Mouse (Mus musculus) macrophage (primary cell): Measurements from ENCODE around the gene Rreb1. TPM values are rescaled to one million over a fixed set of nuclear protein-coding genes. Genes with fewer than 3 reads are reported as not detected.
A peak's percentile ranks its signal among the peaks of the same experiment; 100 is the strongest.

Source experiments
- H3K27ac ChIP-seq: fragments of 350-480 bp; formaldehyde crosslinking; 2 replicates; pipeline ENCODE4 v1.9.0; 2021
- H3K36me3 ChIP-seq: fragments of 350-480 bp; formaldehyde crosslinking; 2 replicates; pipeline ENCODE4 v1.9.0; 2021; ENCODE audit errors: inconsistent target
- H3K4me3 ChIP-seq: fragments of 350-480 bp; formaldehyde crosslinking; 2 replicates; pipeline ENCODE4 v1.9.0; 2021; ENCODE audit errors: inconsistent target
- H3K79me2 ChIP-seq: fragments of 350-480 bp; formaldehyde crosslinking; 2 replicates; pipeline ENCODE4 v1.9.0; 2021; ENCODE audit errors: inconsistent target
- WGBS: methylation state at CpG from one replicate; pipeline ENCODE4 v1.1.7; 2026; ENCODE audit warnings: inconsistent platforms; ENCODE audit not compliant: missing documents; 5-methylcytosine and 5-hydroxymethylcytosine counted together
- polyA plus RNA-seq: library from polyadenylated mRNA; stranded (reverse); fragments of 250-400 nt; gene quantifications from 3 replicates; pipeline ENCODE4 v1.2.4, GENCODE M21; 2018; ENCODE audit warnings: inconsistent platforms

The Rreb1 gene
- polyA plus RNA-seq, 1 experiment from 2014 or later: 32.3 TPM

DNA sequence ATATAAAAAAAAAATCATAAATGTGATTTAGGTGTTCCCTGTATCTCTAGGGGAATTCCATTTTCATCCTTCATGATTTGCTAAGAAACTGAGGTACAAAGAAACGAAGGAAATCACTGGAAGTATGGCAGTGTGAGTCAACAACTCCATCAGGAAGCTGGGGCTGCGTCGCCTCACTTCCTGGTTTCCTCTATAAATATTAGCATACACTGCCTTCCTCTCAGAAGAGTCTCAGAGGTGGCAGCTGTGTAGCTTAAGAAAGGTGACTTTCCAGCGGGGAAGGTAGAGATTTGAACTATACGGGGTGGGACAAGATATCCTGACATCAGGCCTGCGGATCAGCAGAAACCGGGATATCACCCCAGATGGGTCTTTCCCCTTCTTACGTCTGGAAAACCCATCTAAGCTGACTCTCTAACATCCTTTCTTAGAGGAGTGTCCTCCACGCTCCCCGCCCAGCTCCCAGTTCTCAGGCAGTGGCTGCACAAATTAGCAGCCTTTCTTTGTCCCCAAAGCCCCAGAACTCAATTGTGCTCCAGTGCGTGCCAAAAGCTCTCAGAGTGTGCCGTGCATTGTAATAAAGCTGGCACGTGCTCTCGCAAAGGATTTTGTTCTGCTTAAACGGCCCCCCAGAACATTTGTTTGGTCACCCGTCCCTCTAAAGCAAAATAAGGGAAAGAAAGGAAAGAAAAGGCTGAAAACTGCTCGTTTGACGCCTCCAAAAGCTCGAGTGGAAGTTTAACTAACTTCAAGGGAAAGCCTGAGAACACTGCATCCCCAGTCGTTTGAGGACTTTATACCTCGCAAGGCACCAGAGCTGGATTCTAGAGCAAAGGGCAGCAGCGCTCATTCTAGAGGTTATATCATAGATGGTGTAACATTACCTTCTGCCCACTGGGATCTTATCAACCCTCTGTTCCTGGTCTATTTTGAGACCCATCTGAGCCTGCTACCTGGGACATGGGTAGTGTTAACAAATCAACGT, 17.0 kb upstream of the Rreb1 start:
- no peak overlapping the region for H3K27ac ChIP-seq
- no peaks in the 10 kb centered on the region for H3K36me3 ChIP-seq

DNA sequence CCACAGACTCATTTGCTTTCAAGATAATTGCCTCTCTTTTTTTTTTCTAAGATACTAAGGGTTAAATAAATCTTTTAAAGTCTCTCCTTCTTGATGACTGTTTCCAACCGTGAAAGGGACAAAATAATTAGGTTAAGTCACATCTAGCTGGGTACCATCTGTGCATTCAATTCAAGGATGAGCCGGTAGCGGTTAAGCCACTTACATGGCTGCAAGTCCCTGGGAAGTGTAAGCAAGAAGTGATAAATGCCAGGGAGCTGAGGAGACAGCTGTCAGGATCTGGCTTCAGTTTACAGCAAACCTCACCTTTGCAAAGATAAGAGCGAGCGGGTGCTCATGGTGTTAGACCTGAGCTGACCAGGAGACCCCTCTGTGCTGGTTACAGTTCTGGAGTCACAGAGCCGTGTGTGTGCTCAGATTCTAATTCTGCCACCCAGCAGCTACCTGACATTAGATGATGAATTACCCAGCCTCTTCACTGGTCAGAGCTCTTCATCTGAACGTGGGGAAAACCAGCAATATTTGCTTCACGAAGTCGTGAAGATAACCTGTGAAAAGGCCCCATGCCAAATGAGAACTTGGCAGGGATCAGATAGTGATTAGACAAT, 14.3 kb upstream of the Rreb1 start:
- H3K27ac ChIP-seq: no peak overlapping the region
- no peaks in the 10 kb centered on the region for H3K79me2 ChIP-seq
- no peak overlapping the region for H3K4me3 ChIP-seq
- no peaks in the 10 kb centered on the region for H3K36me3 ChIP-seq
- WGBS: 94% methylated on average over 9 of the region's 9 CpGs

More for the DNA sequence above, 17.0 kb upstream of the Rreb1 start:
- H3K79me2 ChIP-seq: no peaks in the 10 kb centered on the region
- 65% methylated on average over 23 of the region's 23 CpGs for WGBS
- H3K4me3 ChIP-seq: no peak overlapping the region

DNA sequence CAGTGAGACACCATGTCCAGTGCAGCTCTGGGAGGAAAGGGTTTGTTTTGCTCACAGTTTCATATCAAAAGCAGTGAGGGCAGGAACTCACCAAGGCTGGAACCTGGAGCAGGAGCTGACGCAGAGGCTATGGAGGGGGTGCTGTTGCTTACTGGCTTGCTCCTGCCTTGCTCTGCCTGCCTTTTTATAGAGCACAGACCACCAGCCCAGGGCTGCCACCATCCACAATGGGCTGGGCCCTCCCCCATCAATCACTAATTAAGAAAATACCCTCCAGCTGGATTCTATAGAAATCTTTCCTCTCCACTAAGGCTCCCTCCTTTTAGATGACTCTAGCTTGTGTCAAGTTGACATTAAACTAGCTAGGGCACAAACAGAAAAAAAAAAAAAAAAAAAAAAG, 8.4 kb upstream of the Rreb1 start:
- no peaks in the 10 kb centered on the region for H3K36me3 ChIP-seq
- no peak overlapping the region for H3K27ac ChIP-seq
- H3K4me3 ChIP-seq: no peak overlapping the region
- WGBS: 88% methylated on average over 1 of the region's 1 CpGs
- H3K79me2 ChIP-seq: no peaks in the 10 kb centered on the region

DNA sequence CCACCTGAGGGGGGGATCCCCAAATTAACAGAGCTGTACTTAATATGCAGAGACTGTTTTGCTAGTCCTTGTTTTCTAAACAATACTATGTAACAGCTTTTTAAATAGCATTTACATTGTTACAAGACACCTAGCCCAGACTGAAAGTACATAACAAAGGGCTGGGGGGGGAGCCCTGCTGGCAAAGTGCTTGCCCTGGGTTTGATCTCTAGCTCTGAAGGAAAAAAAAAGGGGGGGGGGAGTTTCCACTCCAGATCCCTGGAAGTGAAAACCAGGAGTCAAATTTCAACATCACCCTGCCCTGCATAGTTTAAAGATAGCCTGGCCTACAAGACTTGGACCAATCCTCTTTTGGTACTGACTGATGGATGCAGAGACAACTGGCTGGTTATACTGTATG, 4.7 kb upstream of the Rreb1 start:
- Histone ChIP-seq H3K79me2 (peaks cover 5% of the 10 kb centered on the region; the same call in 1 of the 2 replicates), H3K36me3 (no peaks in the 10 kb centered on the region), H3K27ac (no peak overlapping the region), H3K4me3 (no peak overlapping the region)

DNA sequence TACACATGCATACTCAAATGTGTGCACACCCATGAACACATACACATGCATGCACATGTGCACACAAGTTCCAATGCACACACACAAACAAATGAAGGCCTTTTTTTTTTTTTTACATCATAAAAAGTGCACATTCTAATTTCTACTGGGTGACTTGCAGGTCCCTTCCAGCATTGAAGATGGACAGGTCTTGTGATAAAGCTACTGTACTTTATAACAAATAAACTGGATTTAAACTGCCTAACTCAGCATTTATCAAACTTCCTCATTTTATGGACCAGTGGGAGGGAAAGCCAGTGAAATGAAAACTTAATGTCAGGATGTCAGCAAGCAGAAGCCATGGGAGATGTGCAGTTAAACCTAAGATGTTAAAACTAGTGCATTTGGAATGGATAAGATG, 1.5 kb upstream of the Rreb1 start:
- H3K27ac ChIP-seq: peak overlapping the region; percentile 96
- peaks cover 27% of the 10 kb centered on the region for H3K79me2 ChIP-seq
- H3K36me3 ChIP-seq: no peaks in the 10 kb centered on the region
- no peak overlapping the region for H3K4me3 ChIP-seq

DNA sequence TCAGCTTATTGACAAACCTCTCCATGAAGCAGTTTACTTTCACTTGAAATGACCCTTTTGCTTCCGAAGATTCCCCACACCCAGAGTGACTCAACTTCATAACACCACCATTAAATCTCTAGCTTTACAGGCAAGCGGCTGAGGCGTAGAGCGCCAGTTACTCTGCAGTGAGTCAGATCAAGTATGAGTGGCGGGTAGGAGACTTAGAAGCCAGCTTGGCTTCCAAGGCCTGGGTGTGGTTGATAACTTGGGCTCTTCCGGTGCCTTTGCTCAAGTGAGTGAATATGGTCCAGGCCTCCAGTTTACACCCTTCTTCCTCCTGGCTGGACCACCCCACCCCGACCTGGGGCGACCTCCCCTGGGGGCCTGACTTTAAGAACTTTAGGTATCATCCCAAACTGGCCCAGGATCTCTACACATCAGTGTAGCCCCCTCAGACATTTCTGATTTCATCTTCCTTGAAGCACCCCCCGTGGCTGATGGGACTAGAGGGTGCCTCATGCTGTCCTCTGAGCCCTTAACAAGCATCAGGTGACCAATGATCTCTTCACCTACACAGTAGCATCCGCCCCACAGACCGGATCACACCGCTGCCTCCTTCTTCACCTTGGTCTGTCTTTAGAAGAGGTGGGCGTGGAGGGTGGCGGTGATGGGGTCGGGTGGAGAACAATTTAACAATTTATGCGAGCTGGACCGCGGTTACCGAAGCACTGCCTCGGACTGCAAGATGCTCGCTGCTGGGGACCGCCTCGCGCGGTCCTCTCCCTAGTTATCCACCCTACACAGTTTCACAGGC, 651 bp upstream of the Rreb1 start:
- Histone ChIP-seq H3K36me3 (no peaks in the 10 kb centered on the region), H3K27ac (peak overlapping the region; percentile 96), H3K79me2 (peaks cover 36% of the 10 kb centered on the region), H3K4me3 (peak overlapping the region; percentile 67)
- WGBS: 56% methylated on average over 22 of the region's 25 CpGs

DNA sequence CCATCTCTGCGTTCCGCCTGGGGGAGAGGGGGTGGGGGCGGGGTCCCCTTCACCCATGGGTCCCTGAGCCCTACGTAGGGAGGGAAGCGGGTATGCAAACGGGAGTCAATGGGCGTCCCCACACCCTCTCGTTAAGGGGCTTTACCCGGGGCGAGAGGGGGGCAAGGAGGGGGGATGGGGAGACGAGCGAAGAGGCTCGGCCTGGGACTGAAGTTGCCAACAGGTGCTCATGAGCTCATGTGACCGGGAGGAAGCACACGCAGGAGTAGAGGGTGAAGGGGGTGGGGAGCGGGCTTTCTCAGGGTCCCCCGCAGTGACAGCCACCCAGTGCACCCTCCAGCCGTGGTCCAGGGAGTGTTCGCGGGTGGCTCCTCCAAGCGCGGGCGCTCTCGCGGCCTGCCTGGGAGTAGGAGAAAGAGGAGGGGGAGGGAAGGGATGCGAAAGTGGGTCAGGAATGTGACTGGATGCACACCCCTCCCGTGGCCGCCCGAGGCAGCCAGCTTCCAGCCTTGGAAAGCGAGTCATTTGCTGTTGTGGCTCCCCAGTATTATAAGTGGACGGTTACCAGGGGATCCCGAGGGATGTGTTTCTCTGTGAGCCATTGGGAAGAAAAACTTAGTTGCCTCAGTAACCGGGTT, 513 bp downstream of the Rreb1 start:
- Histone ChIP-seq H3K36me3 (no peaks in the 10 kb centered on the region), H3K79me2 (peaks cover 48% of the 10 kb centered on the region), H3K4me3 (peak overlapping the region; percentile 67), H3K27ac (peak overlapping the region; percentile 96)
- WGBS: 4% methylated on average over 33 of the region's 33 CpGs

DNA sequence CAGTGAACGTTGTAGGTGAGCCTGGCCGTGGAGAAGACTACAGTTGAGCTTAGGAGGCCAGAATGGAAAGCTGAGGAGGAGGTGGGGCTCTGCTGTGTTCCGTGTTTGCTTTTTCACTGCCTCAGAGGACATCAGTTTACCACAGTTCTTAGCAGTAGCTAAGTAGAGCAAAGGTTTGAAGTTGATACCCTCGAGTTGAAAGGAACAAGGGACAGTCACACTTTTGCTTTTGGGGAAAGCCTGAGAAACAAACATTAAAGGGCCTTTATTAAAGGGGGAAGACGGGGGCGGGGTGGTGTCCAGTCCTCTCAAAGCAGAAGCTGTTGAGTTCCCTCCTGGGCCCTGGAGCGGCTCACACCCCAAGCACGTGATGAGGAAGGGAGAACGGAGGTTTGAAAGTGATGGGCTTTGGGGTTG, 1.1 kb downstream of the Rreb1 start:
- H3K79me2 ChIP-seq: peaks cover 53% of the 10 kb centered on the region
- H3K27ac ChIP-seq: peak overlapping the region; percentile 96
- WGBS: 0% methylated on average over 9 of the region's 9 CpGs
- no peaks in the 10 kb centered on the region for H3K36me3 ChIP-seq
- H3K4me3 ChIP-seq: peak overlapping the region; percentile 67

DNA sequence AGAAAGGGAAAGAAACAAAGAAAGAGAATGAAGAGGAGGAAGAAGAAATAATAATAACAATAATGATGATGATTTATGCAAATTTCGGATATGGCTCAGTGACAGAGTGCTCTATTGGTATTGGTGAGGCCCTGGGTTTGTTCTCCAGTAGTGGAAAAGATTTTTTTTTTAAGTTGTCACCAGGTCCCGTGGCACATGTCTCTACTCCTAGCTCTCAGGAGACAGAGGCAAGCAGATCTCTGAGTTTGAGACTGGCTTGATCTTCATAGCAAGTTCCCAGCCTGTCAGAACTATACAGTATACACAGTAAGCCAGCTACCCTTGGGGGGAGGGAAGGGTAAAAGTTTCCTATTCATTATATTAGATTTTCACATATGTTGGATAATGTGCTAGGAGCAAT, 3.4 kb downstream of the Rreb1 start:
- 0 out of 2 replicates have a peak, but pooled peaks cover 8% of the 10 kb centered on the region for H3K36me3 ChIP-seq
- no peak overlapping the region for H3K27ac ChIP-seq
- H3K79me2 ChIP-seq: peaks cover 76% of the 10 kb centered on the region
- H3K4me3 ChIP-seq: no peak overlapping the region
- whole genome bisulfite sequencing: 88% methylated on average over 2 of the region's 2 CpGs

DNA sequence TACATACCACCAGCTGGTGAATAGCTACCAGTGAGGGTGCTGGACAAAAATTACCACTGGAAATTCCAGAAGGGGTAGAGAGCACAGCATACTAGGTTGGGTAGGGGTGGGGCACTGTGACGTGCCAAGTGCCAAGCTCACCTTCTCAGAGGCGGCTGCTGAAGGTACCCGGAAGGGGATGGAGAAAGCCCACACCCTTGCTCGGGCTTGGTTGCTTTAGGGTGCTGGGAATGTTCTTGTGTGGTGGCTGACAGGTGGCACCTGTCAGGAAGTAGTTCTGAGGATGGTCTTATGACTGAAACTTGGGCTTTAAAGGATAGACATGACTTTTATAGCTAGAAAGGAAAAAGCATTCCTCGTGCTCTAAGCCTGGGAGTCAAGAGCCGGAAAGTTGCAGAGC, 3.9 kb downstream of the Rreb1 start:
- Histone ChIP-seq H3K79me2 (peaks cover 82% of the 10 kb centered on the region), H3K27ac (no peak overlapping the region), H3K36me3 (0 out of 2 replicates have a peak, but pooled peaks cover 8% of the 10 kb centered on the region), H3K4me3 (no peak overlapping the region)
- WGBS: 96% methylated on average over 6 of the region's 6 CpGs

DNA sequence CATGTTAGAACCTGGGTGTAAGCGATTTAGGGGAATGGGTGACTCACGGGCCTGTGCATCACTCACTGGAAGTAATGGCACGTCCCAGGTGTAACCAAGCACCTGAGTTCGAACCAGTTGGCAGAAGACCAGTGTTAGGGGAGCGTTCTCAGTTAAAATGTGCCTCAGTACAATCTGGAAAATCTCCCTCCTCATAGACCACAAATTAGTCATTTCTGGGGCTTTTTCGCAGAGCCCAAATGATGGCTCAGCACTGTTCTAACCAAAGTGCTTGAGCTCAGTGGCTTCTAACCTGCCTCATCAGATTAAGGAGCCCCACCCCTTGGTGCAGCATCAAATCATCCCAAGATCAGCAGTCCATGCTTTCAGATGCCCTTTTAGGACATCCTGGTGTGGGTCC, 5.5 kb downstream of the Rreb1 start:
- peaks cover 18% of the 10 kb centered on the region; the same call in 1 of the 2 replicates for H3K36me3 ChIP-seq
- H3K27ac ChIP-seq: no peak overlapping the region
- no peak overlapping the region for H3K4me3 ChIP-seq
- H3K79me2 ChIP-seq: peaks cover 92% of the 10 kb centered on the region
- WGBS: 76% methylated on average over 5 of the region's 6 CpGs

DNA sequence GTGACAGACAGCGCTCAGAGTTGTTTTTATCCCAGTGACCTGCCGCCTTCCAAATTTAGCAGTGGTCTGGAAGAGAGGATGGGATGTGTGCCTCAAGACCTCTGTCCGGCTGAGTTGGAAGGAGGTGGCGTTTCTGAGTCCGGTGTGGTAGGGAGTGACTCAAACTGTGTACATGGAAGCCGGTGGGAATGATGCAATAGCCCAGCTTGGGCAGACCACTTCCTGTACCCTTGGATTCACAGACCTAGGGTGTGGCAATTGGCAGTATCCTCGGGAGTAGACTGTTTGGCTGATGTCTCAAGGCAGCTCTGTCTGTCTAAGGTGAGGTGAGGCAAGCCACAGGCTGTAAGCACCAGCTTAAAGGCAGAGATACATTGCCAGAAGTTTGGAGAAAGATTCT, 6.0 kb downstream of the Rreb1 start:
- 21% methylated on average over 7 of the region's 7 CpGs for WGBS
- Histone ChIP-seq H3K27ac (no peak overlapping the region), H3K79me2 (peaks cover 98% of the 10 kb centered on the region), H3K36me3 (peaks cover 18% of the 10 kb centered on the region; the same call in 1 of the 2 replicates), H3K4me3 (no peak overlapping the region)

DNA sequence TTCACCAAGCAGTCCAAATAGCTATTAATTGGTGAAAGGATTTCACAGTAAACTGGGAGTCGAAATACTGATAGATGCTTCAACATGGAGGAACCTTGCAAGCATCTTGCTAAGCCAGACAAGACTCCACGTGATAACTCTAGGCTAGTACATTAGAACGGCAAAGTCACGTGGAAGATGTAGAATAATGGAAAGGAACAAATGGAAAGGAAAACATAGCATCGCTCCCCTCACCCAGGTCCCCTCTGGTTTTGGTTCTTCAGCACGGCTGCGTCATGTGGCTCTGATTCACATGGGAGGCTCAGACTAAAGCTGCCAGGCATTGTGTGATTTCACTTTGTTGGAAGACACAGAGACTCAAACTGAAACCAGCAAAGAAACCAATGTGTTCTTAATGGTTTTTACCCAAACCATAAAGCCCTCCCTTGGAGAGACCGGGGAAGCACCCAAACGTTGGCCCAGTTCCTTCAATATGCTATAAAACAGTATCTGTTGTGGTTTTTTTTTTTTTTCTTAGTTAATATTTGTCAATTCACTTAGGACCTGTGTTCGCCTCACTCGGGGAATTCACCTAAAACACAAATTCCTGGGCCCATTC, 14.6 kb downstream of the Rreb1 start:
- Histone ChIP-seq H3K79me2 (peaks cover 100% of the 10 kb centered on the region), H3K27ac (no peak overlapping the region), H3K4me3 (no peak overlapping the region), H3K36me3 (peaks cover 35% of the 10 kb centered on the region; the same call in 1 of the 2 replicates)
- 79% methylated on average over 11 of the region's 11 CpGs for WGBS

DNA sequence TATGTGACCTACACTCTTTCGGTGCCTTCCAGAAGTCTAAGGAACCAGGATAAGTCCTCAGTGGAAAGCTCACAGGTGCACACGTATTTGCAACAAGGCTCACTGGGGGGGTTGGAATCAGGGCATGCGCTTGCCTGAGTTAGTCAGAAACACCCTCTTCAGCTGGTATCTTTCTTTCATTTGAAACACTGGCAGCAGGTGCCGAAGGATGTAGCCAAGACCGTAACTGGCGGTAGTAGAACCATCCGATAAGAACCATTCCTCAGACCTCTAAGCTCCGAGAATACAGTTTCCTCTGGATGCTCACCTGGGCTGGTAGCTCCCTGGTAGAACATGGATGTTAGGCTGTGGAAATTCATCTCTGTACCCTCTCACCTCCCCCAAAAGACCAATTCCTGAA, 20.6 kb downstream of the Rreb1 start:
- peaks cover 38% of the 10 kb centered on the region for H3K36me3 ChIP-seq
- 93% methylated on average over 8 of the region's 8 CpGs for WGBS
- peaks cover 99% of the 10 kb centered on the region for H3K79me2 ChIP-seq
- no peak overlapping the region for H3K27ac ChIP-seq
- H3K4me3 ChIP-seq: no peak overlapping the region
